Mouse (Mus musculus) embryonic fibroblast, embryonic 13.5 days (primary cell): ENCODE data around the gene Gjb5. TPM values are rescaled to one million over a fixed set of nuclear protein-coding genes. Genes with fewer than 3 reads are reported as not detected.

Experiments
- H3K27ac ChIP-seq: 2 replicates; pipeline ENCODE4 v1.5.1; 2012; ENCODE audit warnings: low read length, control low read depth, inconsistent platforms; ENCODE audit not compliant: insufficient read depth
- H3K4me1 ChIP-seq: 2 replicates; pipeline ENCODE4 v1.6.1; 2011; ENCODE audit warnings: low read length; ENCODE audit not compliant: control insufficient read depth, insufficient read depth
- H3K4me3 ChIP-seq: 2 replicates; pipeline ENCODE4 v1.5.1; 2011; ENCODE audit warnings: mild to moderate bottlenecking, control low read depth, low read length; ENCODE audit not compliant: insufficient read depth
- CTCF ChIP-seq: IDR thresholded peaks from 2 replicates; pipeline ENCODE4 v1.5.1; 2011; ENCODE audit warnings: mild to moderate bottlenecking, control low read depth, low read length, moderate library complexity, borderline replicate concordance; ENCODE audit not compliant: insufficient read depth
- POLR2A ChIP-seq: IDR thresholded peaks from 2 replicates; pipeline ENCODE4 v1.6.1; 2011; ENCODE audit warnings: low read depth, mild to moderate bottlenecking, control low read depth, low read length, moderate library complexity
- polyA plus RNA-seq: library from polyadenylated mRNA; stranded (reverse); fragments of >200 nt; gene quantifications from 2 replicates; pipeline ENCODE4 v1.2.4, GENCODE M21; 2011; ENCODE audit warnings: low read depth; ENCODE audit not compliant: missing spikeins, insufficient read length

The Gjb5 gene
- polyA plus RNA-seq, 1 experiment, result 2.0 TPM

DNA sequence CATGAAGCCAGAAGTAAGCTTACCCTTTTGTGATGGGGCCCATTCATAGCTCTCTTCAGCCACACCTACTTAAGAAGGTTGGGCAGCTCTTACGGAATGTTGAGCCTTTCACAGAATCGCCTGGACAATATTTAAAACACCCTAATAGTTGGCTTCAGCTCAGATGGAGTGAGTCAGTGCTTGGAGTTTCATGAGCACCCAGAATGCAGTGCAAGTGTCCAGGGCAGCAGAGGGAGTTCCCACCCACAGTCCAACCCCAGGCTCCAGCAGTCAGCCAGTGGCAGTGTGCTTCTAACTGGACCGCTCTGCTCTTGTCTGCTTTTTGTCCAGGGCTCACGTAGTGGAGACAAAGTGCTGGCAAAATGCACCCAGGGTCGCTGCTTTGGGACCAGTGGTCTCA lies 13.6 kb upstream of the Gjb5 start:
- H3K4me3 ChIP-seq, result no peak overlapping the region
- no peak overlapping the region for H3K27ac ChIP-seq
- no peaks in the 10 kb centered on the region; the same call in 1 of the 2 replicates for H3K4me1 ChIP-seq
- TF ChIP-seq CTCF (no peak), POLR2A (no peak)

DNA sequence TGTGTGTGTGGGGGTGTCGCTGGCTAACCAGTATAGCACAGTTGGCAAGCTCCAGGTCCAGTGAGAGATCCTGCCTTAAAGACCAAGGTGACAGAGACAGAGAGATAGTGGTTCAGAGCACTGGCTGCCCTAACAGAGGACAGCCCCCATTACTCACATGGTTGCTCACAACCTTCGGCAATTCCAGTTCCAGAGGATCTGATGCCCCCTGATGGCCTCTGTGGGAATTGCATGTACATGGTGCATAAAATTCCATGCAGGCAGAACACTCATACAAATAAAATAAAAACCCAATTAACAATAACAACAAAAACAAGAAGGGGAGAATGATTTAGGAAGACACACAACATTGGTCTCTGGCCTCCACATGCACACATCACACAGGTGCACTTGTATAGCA lies 12.5 kb upstream of the Gjb5 start:
- Histone ChIP-seq H3K4me1 (no peaks in the 10 kb centered on the region; the same call in 1 of the 2 replicates), H3K27ac (no peak overlapping the region), H3K4me3 (no peak overlapping the region)
- TF ChIP-seq CTCF, result no peak
- TF ChIP-seq POLR2A, result no peak

DNA sequence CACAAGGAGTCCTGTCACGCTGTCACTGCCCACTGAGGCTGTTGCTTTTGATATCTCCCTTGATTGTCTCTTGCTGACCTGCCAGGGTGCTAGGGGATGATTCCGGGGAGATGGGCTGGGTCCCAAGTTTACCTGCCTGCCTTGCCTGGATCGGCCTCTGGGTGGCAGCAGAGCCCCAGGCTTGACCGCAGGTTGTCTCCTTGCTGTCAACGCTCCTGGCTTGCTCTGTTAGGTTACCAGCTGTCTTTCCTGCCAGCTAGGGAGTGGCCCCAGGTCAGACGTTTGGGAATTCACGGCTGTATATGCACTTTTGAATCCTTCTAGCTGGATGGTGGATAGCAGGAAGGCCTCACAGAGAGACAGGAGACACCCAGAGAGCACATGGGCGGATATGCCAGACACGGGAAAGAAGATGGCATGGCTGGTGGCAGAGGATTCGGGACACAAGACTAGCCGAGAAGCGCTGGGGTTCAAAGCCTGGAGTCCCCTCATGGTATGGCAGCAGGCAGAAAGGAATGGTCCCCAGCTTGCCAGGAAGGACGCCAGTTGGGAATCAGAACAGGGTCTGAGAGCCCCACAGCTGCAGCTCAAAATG lies 10.5 kb upstream of the Gjb5 start:
- H3K4me3 ChIP-seq, result no peak overlapping the region
- no peaks in the 10 kb centered on the region; the same call in 1 of the 2 replicates for H3K4me1 ChIP-seq
- no peak overlapping the region for H3K27ac ChIP-seq
- TF ChIP-seq CTCF (peak; percentile 98), POLR2A (no peak)

DNA sequence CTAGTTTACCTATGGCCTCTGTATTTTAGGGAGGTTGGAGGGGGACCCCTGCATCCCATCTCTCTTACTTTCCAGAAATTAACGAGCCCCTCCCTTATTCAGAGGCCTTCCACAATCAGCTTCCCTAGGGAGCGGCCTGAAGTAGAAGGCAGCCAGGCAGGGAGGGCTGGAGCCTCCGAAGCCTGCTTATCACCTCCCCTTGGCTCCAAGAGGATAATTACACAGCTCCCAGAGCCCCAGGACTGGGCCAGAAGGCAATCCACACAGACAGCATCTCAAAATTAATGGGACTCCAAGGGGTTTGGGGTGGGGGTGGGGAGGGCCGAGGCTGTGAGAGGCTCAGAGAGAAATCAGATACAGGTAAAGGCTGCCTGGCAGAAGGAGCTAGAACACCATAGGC lies 7.9 kb upstream of the Gjb5 start:
- H3K27ac ChIP-seq, result no peak overlapping the region

DNA sequence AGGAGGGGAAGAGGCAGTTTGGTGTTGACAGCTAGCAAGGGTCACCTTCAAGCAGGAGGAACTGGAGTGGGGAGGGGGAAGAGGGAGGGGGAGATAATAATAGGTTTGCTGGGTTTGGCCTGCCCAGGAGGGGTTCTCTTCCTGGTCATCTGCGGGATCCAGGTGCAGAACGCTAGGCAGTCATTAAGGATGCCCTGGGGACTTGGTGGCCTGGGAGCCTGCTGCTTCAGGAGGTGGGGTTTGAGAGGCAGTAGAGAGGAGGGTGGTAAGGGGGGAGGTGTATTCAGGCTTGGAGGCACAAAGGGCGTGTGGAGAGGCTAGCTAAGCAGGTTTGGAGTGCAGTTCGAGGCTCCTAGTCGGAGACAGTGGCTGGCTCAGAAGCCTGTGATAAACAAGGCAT lies 7.5 kb upstream of the Gjb5 start:
- Histone ChIP-seq H3K27ac (no peak overlapping the region), H3K4me3 (no peak overlapping the region), H3K4me1 (no peaks in the 10 kb centered on the region)
- no peak for TF ChIP-seq POLR2A
- no peak for TF ChIP-seq CTCF

More for the DNA sequence above, 7.9 kb upstream of the Gjb5 start:
- TF ChIP-seq CTCF (no peak), POLR2A (no peak)
- Histone ChIP-seq H3K4me1 (no peaks in the 10 kb centered on the region), H3K4me3 (no peak overlapping the region)

DNA sequence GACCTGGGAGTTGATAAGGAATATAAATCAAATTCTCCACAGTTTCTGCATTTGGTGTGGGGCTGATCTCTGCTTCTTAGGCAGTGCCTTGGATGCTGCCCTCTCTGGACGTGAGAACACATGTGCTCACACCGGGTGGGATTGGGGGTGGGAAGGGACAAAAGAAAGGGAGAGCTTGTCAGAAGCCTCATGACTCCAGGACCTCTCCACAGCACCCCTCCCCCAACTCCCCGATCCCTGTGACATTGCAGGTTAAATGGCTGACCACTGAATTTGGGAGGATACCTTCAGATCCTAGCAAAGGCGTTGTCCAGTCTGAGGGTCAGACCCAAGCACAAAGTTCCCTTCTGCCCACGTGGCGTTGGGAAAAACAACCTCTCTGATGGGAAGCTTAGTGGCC lies 6.5 kb upstream of the Gjb5 start:
- no peak overlapping the region for H3K27ac ChIP-seq
- TF ChIP-seq POLR2A, result no peak
- no peak for TF ChIP-seq CTCF
- H3K4me1 ChIP-seq, result no peaks in the 10 kb centered on the region
- H3K4me3 ChIP-seq, result no peak overlapping the region

DNA sequence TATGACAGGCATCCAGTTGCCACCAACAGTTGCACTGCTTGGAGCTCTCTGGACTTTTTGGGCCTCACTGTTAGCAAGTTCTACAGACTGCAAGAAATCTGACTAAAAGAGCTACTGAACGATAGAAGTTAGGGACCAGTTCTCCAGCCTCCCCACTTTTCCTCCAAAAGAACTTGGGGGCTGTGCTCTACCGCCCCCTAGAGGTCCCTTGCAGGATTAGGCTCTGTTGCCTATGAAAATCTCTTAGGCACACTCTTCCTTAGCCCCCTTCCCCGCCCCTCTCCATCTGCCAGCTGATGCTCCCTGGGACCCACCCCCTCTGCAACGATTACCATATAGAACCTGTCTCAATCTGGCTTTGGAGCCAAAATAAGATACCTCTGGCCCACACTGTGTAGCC lies 5.3 kb upstream of the Gjb5 start:
- Histone ChIP-seq H3K4me3 (no peak overlapping the region), H3K27ac (no peak overlapping the region), H3K4me1 (no peaks in the 10 kb centered on the region)
- TF ChIP-seq POLR2A (no peak), CTCF (no peak)

GRCm38 (mm10) chr4:127362520-127362919 lies 4.5 kb upstream of the Gjb5 start:
- no peak overlapping the region for H3K4me3 ChIP-seq
- no peak overlapping the region for H3K27ac ChIP-seq
- no peaks in the 10 kb centered on the region for H3K4me1 ChIP-seq
- TF ChIP-seq CTCF, result no peak
- no peak for TF ChIP-seq POLR2A

- Histone ChIP-seq H3K4me1 (peaks cover 16% of the 10 kb centered on the region), H3K27ac (peak overlapping the region; percentile 84), H3K4me3 (no peak overlapping the region)
- no peak for TF ChIP-seq POLR2A
- no peak; the same call in 1 of the 2 replicates for TF ChIP-seq CTCF
Measured at GRCm38 (mm10) chr4:127354506-127355485, 3.2 kb downstream of the Gjb5 start.

- H3K4me3 ChIP-seq, result no peak within 1 kb of the TSS
- TF ChIP-seq POLR2A (no peak), CTCF (no peak)
- peak within 1 kb of the TSS; percentile 84 for H3K27ac ChIP-seq
- peaks cover 16% of the 10 kb centered on the region for H3K4me1 ChIP-seq
Measured at GRCm38 (mm10) chr4:127353951-127354438, 4.0 kb downstream of the Gjb5 start, which contains the start of gene Gjb4. Gjb4 (minus strand) TSS chr4:127354081.
